Mouse (Mus musculus) activated CD4-positive, CD25-positive, alpha-beta regulatory T cell, adult 4 months (primary cell): ENCODE measurements around the gene Dapp1. TPM values are rescaled to one million over a fixed set of nuclear protein-coding genes. Genes with fewer than 3 reads are reported as not detected.
"Not testable (repeated sequence)": the region's sequence is repeated elsewhere in the genome, so short reads cannot be mapped to it uniquely, and the experiment has no call there.

ENCODE experiments used
- ATAC-seq: one replicate; pipeline ENCODE4 v1.8.0; 2017
- polyA plus RNA-seq, 2 experiments: library from polyadenylated mRNA; unstranded; fragments of 100-300 nt; shearing (Covaris generic); gene quantifications; one replicate each; pipeline ENCODE4 v1.2.1; 2017

The Dapp1 gene
- polyA plus RNA-seq, 2 experiments from 2014 or later, result 58.7 to 78.7 TPM

DNA sequence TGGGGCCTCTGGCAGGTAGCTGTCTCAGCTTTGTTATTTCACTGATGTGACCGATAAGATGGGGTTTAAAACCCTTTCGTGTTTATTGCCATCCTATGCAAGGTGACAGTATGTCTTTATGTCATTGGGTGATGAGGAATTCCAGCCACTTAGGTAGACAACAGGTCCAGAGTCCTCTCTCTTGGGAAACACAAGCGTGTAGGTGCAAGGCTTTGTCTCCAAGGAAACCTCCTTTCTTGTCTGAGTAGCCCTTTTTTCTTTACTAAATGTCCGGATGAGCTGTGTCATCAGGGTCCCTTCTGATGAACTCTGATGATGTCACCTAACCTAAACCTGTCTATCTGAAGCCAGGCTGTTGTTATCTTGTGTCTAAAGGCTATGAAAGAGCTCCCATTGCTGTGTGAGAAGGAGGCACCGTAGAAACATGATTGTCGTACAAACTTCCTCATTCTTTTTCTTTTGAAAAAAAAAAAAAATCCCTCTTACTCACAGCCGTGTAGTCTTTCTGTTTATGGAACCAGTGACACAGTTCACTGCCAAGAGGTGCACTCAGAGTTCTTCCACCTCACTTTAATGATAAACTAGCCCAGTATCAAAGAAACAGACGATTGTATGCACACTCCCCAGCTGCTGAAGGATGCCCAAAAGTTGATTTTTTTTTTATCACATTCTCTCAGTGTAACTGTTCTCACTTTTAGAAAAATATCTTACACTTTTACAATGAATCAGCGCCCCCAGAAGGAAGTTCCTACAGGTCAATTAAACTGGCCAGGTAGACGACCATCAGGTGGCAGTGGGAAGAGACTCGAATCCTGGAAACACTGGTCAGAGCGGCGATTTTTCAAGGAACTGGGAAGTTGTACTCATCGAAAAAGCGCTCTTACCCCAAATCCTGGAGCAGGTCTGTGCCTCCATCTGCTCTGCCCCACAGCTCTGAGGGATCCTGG, 637 bp downstream of the Dapp1 start:
- peak; percentile 64 for ATAC-seq

DNA sequence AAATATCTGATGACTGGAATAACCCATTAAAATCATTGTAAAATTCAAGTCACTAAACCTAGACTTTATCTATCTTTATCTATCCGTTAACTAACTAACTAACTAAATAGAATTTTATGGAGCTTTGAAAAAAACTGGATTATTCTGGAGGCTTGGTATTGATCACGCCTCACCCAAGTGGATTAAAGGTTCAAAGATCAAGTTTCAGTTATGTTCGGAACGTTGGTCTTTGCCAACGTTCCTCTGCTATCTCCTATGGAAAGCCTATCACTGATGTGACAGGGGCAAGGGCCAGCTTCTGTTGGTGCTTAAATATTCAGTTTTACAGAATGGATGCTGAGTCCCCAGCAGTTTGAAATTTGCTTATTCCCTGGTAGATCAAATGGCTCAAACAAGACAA, 3.1 kb downstream of the Dapp1 start:
- no peak for ATAC-seq

DNA sequence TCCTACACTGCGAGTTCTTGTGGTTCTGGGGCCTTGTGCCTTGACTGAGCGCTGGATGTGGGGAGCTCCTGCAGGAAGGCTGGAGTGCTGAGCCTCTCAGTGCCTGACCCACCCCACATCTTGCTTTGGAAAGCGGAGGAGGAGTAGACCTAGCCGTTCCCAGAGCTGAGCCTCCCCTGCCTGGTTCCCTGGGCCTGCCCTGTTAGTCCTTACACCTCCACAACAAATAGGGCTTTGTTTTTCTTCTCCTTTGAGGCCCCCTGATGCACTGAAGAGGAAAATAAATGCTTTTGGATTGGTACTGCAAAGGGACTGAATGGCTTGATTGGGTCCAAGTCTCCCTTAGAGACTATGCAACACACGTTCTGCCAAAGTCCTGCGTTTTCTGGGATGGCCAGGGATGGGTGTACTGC, 3.7 kb downstream of the Dapp1 start:
- ATAC-seq, result no peak

DNA sequence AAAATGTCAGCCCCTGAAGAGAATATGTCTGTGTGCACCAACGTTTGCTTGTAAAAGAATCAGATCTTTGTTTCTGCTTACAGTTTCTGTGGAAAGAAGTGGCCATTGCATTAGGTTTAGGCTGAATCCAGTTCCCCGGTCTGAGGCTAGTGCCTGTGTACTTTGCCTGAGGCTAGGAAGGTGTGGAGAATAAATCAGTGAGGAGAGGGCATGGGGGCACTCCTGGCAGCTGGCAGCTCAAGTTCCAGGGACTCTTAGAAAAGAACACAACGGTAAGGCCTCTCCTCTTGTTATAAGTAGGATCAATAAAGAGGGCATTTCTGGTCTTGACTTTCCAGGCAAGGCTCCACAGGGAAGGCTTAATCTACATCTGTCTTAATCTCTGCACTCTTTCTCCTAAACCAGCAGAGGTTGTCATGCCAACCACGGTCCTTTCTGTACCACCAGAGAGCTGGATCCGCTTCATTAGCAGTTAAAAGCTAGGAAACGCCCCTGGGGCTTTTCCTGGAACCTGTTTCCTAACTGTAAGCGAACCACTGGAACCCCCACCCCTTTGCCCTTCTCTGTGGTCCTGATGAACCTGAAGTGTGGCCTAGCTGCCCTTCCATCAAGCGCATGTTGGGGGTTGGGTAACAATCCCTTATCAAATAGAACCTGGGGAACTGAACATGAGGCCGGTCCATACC, 4.3 kb downstream of the Dapp1 start:
- ATAC-seq, result no peak

DNA sequence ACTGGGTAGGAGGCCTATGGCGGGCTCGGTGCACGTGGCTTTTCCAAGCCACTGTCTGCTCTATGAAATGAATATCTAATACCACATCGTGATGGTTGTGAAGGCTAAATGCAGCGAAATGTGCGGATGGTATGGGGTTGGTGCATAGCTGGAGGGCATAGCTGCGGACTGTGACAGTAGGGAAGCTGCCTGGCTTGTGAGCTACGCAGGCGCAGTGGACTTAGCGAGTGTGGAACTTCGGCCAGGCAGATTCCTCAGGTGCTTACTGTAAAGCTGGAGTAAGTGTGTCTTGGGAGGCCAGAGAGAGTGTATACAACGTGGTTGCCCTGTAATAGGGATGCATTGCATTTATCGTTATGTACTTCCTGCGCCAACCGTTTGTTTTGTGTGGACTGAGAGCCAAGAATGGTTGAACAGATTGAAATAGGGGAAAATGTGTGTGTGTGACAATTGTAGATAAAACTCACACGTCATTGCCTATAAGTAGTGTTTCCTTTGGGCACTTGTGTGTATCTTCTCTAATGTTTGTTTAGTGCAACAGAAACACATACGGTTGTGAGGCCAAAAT, 5.4 kb downstream of the Dapp1 start:
- no peak for ATAC-seq

DNA sequence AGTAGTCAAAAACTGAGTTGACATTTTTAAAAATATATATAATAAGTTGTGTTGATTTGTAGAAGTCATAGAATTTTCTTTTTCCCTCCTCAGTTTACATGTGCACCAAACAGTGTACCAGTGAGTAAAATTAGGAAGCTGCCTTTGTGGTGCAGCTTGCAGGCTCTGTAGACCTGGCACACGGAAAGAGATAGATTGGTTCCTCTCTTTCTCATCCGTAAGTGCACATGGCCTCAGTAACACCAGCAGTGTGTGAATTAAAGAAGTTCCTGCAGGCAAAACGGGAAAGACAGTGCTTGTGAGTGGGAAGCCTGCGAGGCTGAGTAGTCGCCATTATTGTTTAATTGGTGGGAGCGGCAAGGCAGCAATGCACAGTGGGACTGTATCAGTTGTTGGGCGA, 5.9 kb downstream of the Dapp1 start:
- ATAC-seq, result no peak

DNA sequence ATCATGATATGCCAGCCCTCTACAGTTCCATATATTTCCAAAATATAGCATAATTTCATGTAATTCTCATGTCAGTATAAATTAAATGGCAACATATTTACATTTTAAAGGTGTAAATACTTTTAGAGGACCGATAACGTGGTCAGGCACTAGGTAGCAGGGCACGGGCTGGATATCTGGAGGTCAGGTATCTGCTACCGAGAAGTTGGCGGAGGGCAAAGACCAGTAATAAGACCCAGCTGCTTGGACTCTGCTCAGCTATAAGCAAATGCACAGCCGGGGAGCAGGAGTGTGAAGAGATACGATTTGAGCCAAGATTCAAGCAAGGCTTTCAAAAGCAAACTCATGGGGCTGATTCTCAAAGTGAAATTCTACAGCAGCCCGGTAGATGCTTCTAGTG, 7.0 kb downstream of the Dapp1 start:
- ATAC-seq, result no peak

DNA sequence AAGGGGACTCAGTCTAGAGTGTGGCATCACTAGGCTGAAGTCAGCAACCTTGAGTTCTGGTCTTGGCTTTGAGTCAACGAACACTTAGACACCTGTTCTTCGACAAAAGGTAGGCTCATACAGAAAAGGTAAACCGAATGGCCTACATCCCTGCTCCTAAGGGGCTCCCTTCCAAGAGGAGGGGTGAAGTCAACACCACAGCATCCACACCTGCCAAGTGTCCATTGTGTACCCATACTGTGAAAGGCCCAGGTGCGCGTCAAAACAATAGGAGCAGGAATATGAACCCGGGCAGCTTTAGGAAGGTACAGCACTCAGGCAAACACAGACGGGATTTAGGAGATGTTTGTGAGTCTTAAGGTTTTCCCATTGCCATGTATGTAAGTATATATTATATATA, 8.4 kb downstream of the Dapp1 start:
- ATAC-seq, result no peak

DNA sequence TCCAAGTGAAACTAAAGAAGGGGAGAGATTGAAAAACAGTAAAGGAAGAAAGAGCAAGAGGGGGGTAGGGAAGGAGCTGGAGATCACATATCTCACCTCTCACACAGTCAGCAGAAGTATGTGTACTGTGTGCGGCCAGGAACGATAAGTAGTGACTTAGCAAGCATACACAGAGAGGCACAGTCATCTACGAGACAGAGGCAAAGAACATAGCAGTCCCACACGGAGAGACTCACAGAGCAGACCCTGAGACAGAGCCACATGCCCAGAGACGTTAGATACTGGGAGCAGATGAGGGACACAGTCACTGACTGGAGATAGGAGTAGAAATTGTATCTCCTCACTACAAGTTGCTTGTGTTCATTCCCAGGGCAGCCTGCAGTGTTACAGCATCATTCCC, 9.1 kb downstream of the Dapp1 start:
- ATAC-seq, result no peak

DNA sequence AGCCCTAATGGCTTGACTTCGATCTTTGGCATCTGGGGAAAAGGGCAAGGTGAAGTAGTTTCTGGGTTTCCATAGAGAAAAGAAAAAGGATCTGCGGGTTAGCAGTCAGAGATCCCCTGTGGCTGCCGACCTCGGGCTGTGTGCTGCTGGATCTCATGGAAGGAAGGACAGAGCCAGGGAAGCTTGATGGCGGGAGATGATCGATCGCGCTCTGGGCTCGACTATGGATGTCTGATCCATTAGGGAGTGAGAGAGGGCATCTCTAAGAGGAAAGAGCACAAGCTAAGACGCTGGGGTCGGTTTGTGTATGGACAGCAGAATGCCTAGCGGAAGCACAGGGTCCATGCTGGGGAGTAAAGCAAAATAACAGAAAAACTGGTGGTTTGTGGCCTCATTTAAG, 11.4 kb downstream of the Dapp1 start:
- no peak for ATAC-seq

DNA sequence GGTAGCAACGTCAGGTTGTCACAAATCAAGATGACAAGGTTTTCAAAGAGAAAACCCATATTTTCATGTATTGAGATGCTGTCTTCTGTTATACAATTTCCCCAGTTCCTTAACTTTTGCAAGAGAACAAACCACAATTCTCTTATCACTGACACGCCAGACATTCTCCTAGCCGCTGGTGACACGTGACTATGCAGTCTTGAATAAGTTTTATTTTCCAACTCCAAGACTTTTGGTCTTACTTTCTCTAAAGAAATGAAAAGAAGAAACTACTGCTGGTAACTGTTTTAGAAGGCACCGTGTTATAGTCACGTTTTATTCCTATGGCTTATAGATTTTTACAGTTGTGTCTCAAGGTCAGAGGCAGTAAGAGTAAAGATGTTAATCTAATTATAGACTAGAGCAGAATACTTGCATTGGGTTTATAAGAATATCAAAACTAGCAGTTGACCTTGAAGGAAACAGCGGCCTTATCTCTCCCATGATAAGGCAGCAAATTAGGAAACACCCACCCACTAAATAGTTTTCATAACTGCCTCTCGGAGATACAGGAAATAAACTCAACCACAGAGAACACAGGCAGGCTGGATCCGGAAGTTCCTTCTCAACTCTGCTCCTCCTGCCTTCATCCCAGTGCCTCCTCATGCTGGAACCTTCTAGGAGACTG, 12.4 kb downstream of the Dapp1 start:
- peak; percentile 79 for ATAC-seq

DNA sequence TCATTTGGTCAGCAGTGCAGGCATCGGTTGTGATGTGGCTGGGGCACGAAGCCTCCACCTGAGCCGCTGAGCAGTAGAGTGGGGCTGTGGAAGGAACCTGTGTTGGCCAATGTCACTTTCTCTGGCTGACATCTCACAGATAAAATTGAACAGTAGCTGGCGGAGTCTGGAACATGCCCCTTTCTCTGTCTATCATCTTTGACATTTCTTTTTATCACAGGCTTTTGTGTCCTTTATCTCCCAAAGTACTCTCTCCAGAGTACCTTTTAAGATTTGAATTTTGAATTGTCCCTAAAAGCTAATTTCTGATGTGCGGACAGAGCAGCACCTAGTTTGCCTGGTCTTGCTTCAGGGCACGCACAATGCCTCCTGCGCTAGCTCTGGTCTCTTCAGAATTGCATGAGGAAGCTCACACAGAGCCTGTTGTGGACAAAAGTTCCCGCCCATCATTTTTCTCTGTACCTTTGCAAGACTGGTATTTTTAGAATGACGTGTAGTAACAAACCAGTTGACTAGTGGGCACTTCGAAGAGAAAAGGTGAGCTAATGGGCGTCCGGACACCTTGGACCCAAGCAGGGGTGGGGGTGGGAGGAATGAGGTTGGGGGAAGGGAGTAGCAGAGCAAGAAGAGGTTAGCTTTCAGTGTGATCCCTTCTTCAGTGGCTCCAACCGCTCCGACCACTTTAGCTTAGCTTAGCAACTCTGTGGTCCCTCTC, 13.1 kb downstream of the Dapp1 start:
- no peak for ATAC-seq

DNA sequence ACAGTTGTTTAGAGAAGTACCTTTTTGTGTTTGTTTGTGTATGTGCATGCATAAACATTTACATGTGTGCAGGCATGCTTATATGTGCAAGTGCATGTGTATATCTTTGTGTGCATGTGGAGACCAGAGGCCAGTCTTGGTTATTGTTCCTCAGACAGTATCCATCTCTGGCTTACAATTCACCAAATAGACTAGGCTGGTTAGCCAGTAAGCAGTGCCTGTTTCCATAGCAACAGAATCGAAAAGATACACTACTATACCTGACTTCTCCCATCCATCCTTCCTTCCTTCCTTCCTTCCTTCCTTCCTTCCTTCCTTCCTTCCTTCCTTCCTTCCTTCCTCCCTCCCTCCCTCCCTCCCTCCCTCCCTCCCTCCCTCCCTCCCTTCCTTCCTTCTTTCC, 17.3 kb downstream of the Dapp1 start:
- ATAC-seq, result not testable (repeated sequence)

DNA sequence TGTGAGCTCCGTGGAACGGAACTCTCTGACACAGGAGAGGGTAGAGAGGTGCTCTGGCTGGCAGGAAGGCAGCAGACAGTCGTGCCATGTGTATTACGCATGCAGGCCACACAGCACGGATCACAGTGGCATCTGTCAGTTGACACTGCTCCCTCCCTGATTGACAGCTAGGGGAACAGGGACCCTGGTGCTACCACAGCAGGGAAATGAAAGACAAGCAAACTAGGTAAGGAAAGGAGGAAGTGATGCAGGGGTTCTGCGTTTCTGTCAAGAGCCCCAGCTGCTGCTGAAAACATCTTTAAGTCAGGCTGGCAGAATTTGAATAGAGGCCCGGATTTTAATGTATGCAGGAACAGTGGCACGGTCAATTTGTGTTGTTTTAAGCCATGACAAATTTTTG, 17.8 kb downstream of the Dapp1 start:
- no peak for ATAC-seq

DNA sequence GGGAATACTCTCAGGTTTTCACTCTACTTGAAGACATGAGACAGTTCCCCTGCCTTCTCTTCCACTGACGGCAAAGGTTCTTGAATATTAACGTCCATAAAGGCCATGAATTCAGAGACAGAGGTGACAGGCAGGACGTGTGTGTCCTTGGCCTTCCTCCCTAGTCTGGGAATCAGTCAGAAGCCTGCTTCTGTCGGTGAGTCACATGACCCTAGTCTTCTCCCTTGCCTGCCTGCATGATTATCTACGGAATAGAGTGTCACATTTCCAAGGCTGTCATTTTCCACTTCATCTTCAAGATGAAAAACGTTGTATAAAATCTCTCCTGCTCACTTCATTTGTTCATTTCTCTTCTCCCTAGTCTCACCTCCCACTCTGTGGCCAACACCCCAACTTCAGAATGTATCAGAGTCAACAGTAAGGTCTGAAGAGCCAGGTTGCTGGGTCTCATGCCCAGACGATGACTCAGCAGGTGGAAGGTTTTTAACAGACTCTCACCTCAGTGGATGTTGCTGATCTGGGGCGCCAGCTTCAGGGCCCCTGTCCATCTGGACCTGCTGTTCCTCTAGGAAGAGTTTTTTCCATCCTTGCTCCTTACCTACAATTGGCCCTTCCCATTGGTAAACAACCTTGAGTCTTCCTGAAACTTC, 19.5 kb downstream of the Dapp1 start:
- no peak for ATAC-seq

DNA sequence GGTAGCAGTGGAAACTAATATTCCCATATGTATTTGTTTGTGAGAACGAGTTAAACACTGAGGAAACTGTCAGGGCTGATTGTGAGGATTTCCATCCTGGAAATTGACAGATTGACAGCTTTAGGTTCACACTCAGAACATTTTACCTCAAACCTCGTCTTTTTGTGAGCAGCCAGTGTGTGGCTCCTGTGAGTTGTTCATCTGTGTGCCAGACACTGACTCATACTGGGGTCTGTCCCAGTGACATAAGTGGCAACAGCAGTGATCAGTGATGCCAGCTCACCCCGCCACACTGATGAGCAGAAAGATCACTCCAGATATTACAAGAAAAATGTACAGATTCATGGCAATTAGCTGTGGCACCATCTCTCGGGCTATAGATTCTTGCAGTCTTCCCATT, 21.9 kb downstream of the Dapp1 start:
- ATAC-seq, result no peak

DNA sequence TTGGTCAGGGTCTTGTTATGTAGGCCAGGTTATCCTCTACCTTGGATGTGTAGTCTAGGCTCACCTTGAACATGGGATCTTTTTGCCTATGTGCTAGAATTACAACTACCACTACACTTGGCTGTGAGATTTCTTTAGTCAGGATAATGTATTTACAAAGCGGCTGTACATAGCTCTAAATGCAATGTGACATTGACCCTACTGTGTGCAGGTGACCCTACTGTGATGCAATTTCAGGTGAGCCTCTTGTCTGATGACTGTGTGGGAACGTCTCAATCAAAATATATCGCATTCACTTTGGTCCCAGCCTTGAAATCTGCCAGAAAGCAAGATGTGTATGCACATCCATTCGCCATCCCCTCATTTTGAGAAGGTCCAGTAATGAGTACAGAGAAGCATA, 23.0 kb downstream of the Dapp1 start:
- ATAC-seq, result no peak

DNA sequence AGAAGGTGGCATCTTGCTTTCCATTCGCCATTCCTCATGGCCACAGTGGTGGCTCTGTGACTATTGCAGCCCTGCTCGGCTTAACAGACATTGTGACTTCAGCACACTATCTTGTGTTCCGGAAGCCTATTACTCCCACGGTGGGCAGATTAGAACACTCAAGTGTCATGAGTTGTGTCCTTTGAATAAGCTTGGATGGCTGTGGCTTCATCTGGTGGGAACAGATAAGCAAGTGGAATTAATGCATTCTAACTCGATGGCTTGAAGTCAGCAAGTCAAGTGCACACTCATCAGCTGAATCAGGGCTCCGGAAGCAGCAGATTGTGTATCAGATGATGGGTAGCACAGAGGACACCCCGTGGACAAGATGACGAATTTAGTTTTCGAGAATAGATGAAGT, 23.5 kb downstream of the Dapp1 start:
- ATAC-seq, result no peak

DNA sequence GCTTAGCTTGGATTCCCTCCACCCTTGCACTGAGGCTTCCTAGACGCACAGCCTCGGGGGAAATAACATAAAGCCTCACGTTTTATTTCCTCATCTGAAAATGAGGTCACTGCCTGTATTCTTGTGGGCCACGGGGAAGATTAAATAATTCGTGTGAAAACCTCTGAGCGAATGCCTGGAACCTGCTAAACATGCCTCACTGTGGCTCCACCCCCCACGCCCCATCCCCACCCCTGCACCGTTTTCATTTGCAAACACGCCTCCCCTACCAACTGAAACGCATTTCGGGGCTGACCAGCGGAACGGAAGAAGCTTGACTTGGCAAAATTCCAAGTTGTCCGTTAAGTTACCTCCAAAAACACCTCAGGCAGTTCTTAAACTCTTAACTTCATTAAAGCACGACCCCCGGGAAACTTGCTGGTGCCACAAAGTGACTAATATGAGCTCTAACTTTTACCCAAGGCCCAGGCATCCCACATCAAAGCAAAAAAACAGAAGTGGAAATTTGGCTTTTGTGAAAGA, 25.7 kb downstream of the Dapp1 start:
- peak; percentile 17 for ATAC-seq

DNA sequence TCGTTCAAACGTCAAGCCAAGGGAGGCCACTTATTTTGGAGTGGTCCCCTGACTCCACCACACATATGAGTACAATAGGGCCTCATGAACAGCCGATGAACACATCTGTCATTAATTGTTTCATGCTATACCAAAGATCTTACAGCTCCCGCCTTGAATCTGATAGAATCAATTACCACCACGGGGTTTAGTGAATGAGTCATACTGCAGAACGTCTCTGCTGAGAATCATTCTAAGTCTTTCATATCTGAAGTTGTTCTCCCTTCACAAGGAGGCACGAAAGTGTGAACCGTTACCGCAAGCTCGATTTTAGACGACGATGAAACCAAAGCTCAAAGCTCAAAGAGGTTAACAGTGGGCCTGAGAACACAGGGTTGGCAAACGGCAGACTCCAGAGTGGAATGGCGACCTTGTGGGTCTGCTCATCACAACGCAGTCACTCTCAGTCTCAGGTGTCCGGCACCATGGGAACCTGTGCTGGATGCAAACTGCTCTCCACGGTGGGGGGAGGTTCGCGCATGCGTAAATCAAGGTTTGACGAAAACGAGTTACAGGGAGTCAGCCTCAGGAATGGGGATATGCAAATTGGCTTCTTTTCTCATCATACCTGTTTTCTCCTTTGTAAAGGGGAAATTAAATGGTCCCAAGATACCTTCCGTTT, 27.0 kb downstream of the Dapp1 start:
- ATAC-seq, result peak; percentile 42
